Mouse (Mus musculus) gastrocnemius, adult 2 months (tissue): ENCODE measurements around the gene Nup160. TPM values are rescaled to one million over a fixed set of nuclear protein-coding genes. Genes with fewer than 3 reads are reported as not detected.

Source experiments
- DNase-seq: peaks from one replicate; pipeline ENCODE4 v3.0.0; 2022
- H3K27ac ChIP-seq: fragments of 200-600 bp; 2 replicates; pipeline ENCODE4 v1.8.1; 2022; ENCODE audit warnings: mild to moderate bottlenecking
- H3K4me3 ChIP-seq: fragments of 200-600 bp; 2 replicates; pipeline ENCODE4 v1.8.1; 2022; ENCODE audit warnings: mild to moderate bottlenecking, moderate library complexity
- CTCF ChIP-seq: fragments of 200-600 bp; IDR thresholded peaks from 2 replicates; pipeline ENCODE4 v1.8.1; 2022; ENCODE audit warnings: antibody characterized with exemption, mild to moderate bottlenecking, moderate library complexity
- intact Hi-C: fragments of 180-260 bp; cut with DNase I; formaldehyde crosslinking; loops from one replicate; pipeline ENCODE4 v1.15.1; 2025
- total RNA-seq, 2 experiments: library from RNA; stranded (reverse); gene quantifications; 2 replicates each; pipeline ENCODE4 v1.2.3; 2021

Nup160 gene
- total RNA-seq, 2 experiments from 2014 or later, result 11.2 to 12.5 TPM

- H3K4me3 ChIP-seq, result no peak overlapping the region
- H3K27ac ChIP-seq, result no peak overlapping the region
- no peak for TF ChIP-seq CTCF
- intact Hi-C loops, result no loop called here
- no peak for DNase-seq
Measured at GRCm38 (mm10) chr2:90738801-90739200, 61.8 kb downstream of the Nup160 start.

- no peak overlapping the region for H3K4me3 ChIP-seq
- H3K27ac ChIP-seq, result no peak overlapping the region
- intact Hi-C loops, result no loop called here
- no peak for DNase-seq
- no peak for TF ChIP-seq CTCF
Measured at GRCm38 (mm10) chr2:90739327-90739726, 62.3 kb downstream of the Nup160 start.

DNA sequence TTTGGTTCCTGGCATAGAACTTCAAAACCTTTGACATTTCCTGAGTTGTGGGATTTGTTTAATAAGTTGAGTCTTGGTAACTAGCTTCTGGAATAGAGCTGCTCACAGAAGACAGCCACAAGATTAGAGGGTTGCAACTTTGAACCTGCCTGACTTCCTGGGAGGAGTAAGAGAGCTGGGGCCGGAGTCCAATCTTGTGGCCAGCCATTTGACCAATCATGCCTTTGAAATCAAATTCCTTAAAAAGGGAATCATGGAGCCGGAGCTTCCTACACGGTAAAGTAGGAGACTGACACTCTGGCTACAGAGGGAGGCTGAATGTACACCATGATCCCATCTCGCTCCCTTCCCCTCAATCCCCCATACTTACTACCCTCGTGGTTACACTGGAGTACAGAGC is 62.9 kb downstream of the Nup160 start:
- no peak overlapping the region for H3K27ac ChIP-seq
- intact Hi-C loops, result no loop called here
- TF ChIP-seq CTCF, result no peak
- no peak for DNase-seq
- H3K4me3 ChIP-seq, result no peak overlapping the region

- DNase-seq, result peak; percentile 22
- intact Hi-C loops, result no loop called here
- H3K27ac ChIP-seq, result peak overlapping the region; percentile 94
- peak overlapping the region; percentile 81 for H3K4me3 ChIP-seq
- TF ChIP-seq CTCF, result no peak
Measured at GRCm38 (mm10) chr2:90744285-90745052, 67.5 kb downstream of the Nup160 start.

GRCm38 (mm10) chr2:90745053-90745678 is 68.2 kb downstream of the Nup160 start, which contains the start of gene Fnbp4:
Gene Fnbp4, plus strand, starts transcription at chr2:90745370.
- Histone ChIP-seq H3K4me3 (peak within 1 kb of the TSS; percentile 81), H3K27ac (peak within 1 kb of the TSS; percentile 95)
- peak; percentile 98 for DNase-seq
- TF ChIP-seq CTCF, result no peak
- intact Hi-C loops, result no loop called here

DNA sequence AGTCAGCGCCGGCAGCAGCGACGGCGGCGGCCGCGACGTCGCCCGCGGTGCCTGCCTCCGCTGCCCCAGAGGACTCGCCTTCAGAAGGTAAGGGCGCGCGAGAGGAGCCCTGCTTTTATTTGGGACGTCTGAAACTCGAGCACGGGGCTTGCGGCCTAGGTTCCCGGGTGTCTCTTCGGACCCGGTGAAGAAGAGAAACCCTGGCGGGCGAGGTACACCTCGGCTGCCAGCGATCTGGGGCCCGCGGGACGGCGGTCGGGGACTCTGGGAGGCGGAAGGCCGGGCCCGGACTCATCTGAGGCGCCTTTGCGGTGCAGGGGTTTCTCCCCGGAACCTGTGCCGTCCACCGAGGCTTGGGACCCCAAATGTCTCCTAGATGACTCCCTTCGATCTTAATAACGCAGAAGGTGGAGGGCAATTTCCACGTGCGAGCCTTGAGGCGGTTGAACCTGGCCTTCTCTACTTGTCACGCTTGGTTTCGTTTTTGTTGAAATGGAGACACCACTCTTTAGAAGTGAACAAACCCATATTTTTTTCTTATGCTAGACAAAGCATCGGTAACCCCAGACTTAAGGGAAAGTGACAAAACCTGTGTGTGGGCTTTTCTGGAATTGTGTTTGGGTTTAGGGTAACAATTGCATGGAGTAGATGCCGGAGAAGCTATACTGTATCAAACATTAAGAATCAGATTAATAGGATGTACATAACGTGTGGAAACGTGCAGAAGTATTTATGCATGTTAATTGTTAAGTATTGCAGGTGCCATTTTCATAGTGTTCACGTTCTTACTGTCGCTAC is 68.9 kb downstream of the Nup160 start:
- Histone ChIP-seq H3K4me3 (peak overlapping the region; percentile 81), H3K27ac (peak overlapping the region; percentile 95)
- DNase-seq, result no peak
- intact Hi-C loops, result no loop called here
- TF ChIP-seq CTCF, result no peak

DNA sequence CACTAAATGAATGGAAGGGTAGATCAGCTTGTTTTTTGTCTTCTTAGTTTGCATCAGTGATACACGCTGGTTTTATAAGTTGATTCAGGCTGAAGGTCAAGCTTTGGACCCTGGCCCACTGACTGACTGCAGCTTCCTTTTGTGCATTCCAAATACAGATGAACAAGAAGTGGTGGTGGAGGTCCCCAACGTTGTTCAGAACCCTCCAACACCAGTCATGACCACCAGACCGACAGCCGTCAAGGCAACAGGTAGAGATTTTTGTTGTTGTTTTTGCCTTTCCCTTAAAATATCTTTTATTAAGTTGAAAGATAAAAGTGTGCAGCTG is 69.5 kb downstream of the Nup160 start:
- no peak for DNase-seq
- H3K4me3 ChIP-seq, result peak overlapping the region; percentile 81
- peak overlapping the region; percentile 95 for H3K27ac ChIP-seq
- intact Hi-C loops, result no loop called here
- TF ChIP-seq CTCF, result no peak

DNA sequence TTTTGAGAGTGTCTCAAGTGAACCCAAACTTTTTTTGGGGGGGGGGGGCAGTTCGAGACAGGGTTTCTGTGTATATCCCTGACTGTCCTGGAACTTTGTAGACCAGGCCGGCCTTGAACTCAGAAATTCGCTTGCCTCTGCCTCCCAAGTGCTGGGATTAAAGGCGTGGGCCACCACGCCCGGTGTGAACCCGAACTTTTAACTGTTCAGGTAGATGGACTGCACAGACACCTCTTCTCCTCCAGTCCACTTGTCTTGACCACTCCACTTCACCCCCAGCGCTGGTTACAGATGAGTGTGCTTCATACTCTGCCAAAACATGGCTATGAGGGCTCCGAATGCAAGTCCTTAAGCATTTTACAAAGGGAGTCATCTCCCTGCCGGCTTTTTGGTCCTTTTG is 70.1 kb downstream of the Nup160 start:
- no peak for TF ChIP-seq CTCF
- intact Hi-C loops, result no loop called here
- Histone ChIP-seq H3K27ac (no peak overlapping the region), H3K4me3 (peak overlapping the region; percentile 81)
- DNase-seq, result no peak

- DNase-seq, result no peak
- Histone ChIP-seq H3K4me3 (no peak overlapping the region), H3K27ac (0 out of 2 replicates have a peak overlapping the region, but pooled peaks have one; percentile 3)
- no peak for TF ChIP-seq CTCF
- intact Hi-C loops, result no loop called here
Measured at GRCm38 (mm10) chr2:90749676-90750459, 72.9 kb downstream of the Nup160 start.

GRCm38 (mm10) chr2:90753565-90753964 is 76.5 kb downstream of the Nup160 start:
- no peak for DNase-seq
- intact Hi-C loops, result no loop called here
- no peak overlapping the region for H3K27ac ChIP-seq
- no peak for TF ChIP-seq CTCF
- H3K4me3 ChIP-seq, result no peak overlapping the region

GRCm38 (mm10) chr2:90754188-90754587 is 77.2 kb downstream of the Nup160 start:
- intact Hi-C loops, result no loop called here
- TF ChIP-seq CTCF, result no peak
- Histone ChIP-seq H3K4me3 (no peak overlapping the region), H3K27ac (no peak overlapping the region)
- no peak for DNase-seq

- intact Hi-C loops, result no loop called here
- DNase-seq, result no peak
- H3K27ac ChIP-seq, result no peak overlapping the region
- no peak overlapping the region for H3K4me3 ChIP-seq
- TF ChIP-seq CTCF, result no peak
Measured at GRCm38 (mm10) chr2:90765123-90765522, 88.1 kb downstream of the Nup160 start.
